Mouse (Mus musculus): ENCODE results near the gene Cmklr1. TPM values are rescaled to one million over a fixed set of nuclear protein-coding genes. Genes with fewer than 3 reads are reported as not detected.
"Not testable (repeated sequence)": the region's sequence is repeated elsewhere in the genome, so short reads cannot be mapped to it uniquely, and the experiment has no call there.

Cmklr1 gene
- polyA plus RNA-seq, 1 experiment, result 26.1 TPM

DNA sequence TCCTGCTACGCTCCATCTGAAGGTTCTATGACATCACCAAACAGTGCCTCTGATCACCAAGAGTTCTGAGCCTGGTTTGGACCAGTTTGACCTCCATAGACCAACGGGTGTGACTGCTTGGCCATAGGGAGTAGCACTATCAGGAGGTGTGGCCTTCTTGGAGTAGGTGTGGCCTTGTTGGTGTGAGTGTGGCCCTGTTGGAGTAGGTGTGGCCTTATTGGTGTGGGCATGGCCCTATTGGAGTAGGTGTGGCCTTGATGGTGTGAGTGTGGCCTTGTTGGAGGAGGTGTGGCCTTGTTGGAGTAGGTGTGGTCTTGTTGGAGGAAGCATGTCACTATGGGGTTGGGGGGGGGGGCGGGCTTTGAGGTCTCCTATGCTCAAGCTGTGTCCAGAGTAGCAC is 50.0 kb downstream of the Cmklr1 start:
- no peak overlapping the region for H3K27ac ChIP-seq (ENCODE audit: insufficient read depth, low read length)
- no peaks in the 10 kb centered on the region; the same call in 1 of the 2 replicates for H3K4me1 ChIP-seq (ENCODE audit: control insufficient read depth, insufficient read depth, low read length)
- TF ChIP-seq POLR2A (IDR thresholded peaks at IDR 0.05; ENCODE audit: low read depth, low read length), result no peak
- no peak for TF ChIP-seq CTCF (IDR thresholded peaks at IDR 0.05; ENCODE audit: borderline replicate concordance, insufficient read depth, low read length)
- H3K4me3 ChIP-seq (ENCODE audit: insufficient read depth, low read length), result no peak overlapping the region

DNA sequence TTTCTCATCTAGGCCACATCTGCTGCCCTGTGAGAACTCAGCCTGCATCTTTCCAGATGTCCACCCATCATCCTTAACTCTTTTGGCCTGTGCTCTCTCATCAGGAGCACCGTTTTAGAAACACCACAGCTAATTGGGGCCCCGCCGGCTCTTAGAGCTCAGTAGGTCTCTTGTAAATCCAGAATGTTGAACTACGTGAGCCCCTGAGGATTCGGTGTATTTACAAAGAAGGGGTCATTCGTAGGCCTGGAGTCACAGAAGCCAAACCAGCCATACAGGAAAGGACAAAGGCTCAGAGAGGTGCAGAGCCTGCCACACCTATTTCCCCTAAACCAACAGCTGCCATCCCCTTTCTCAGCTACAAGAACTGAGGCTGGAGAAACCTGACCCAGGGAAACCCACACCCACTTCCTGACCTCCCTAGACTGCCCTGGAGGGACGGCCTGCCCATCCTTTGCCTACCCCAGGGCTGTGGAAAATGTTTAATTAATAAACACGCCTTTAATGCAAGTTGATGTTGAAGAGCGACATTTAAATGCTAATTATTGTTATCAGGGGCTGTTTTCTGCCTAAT is 53.4 kb downstream of the Cmklr1 start:
- Histone ChIP-seq H3K4me3 (ENCODE audit: insufficient read depth, low read length) (no peak overlapping the region), H3K27ac (ENCODE audit: insufficient read depth, low read length) (no peak overlapping the region), H3K4me1 (ENCODE audit: control insufficient read depth, insufficient read depth, low read length) (peaks cover 7% of the 10 kb centered on the region)
- TF ChIP-seq CTCF (IDR thresholded peaks at IDR 0.05; ENCODE audit: borderline replicate concordance, insufficient read depth, low read length), result no peak
- TF ChIP-seq POLR2A (IDR thresholded peaks at IDR 0.05; ENCODE audit: low read depth, low read length), result no peak

DNA sequence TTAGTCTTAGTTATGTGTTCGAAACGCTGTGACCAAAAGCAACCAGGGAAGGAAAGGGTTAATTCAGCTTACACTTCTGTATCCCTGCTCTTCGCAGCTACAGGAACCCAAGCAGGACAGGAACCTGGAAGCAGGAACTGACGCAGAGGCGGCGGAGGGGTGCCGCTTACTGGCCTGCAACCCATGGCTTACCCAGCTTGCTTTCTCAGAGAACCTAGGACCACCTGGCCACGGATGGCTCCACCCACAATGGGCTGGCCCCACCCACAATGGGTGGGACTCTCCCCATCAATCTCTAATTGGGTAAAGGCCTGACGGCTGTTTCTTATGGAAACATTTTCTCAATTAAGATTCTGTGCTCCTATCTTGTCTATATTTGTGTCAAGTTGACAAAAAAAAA is 54.0 kb downstream of the Cmklr1 start:
- TF ChIP-seq POLR2A (IDR thresholded peaks at IDR 0.05; ENCODE audit: low read depth, low read length) (no peak), CTCF (IDR thresholded peaks at IDR 0.05; ENCODE audit: borderline replicate concordance, insufficient read depth, low read length) (no peak)
- Histone ChIP-seq H3K4me1 (ENCODE audit: control insufficient read depth, insufficient read depth, low read length) (peaks cover 10% of the 10 kb centered on the region), H3K4me3 (ENCODE audit: insufficient read depth, low read length) (no peak overlapping the region), H3K27ac (ENCODE audit: insufficient read depth, low read length) (no peak overlapping the region)

DNA sequence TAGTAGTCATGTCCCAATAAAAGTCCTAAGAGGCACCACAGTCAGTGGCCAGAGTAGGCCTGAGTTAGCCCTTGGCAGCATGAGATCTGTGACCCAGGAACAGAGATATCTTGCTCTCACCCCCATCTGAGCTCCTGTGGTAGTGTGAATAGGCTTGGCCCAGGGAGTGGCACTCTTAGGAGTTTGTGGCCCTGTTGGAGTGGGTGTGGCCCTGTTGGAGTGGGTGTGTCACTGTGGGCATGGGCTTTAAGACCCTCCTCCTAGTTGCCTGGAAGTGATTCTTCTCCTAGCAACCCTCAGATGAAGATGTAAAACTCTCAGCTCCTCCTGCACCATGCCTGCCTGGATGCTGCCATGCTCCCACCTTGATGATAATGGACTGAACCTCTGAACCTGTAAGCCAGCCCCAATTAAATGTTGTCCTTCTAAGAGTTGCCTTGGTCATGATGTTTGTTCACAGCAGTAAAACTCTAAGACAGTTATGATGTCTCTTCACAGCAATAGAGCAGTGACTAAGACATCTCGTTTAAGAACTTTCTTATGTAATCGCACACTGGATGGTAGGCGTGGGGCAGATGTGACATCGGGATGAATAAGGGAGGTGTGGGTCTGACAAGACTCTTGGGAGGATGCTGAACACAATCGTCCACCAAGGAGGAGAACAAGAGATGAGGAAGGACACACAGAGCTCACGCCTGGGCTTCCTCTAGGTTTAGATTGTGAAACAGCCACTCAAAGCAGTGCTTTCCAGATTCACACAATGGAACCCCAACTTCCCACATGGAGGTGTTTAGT is 56.1 kb downstream of the Cmklr1 start:
- TF ChIP-seq CTCF (IDR thresholded peaks at IDR 0.05; ENCODE audit: borderline replicate concordance, insufficient read depth, low read length), result no peak
- no peak for TF ChIP-seq POLR2A (IDR thresholded peaks at IDR 0.05; ENCODE audit: low read depth, low read length)
- Histone ChIP-seq H3K27ac (ENCODE audit: insufficient read depth, low read length) (no peak overlapping the region), H3K4me1 (ENCODE audit: control insufficient read depth, insufficient read depth, low read length) (peaks cover 10% of the 10 kb centered on the region), H3K4me3 (ENCODE audit: insufficient read depth, low read length) (no peak overlapping the region)

DNA sequence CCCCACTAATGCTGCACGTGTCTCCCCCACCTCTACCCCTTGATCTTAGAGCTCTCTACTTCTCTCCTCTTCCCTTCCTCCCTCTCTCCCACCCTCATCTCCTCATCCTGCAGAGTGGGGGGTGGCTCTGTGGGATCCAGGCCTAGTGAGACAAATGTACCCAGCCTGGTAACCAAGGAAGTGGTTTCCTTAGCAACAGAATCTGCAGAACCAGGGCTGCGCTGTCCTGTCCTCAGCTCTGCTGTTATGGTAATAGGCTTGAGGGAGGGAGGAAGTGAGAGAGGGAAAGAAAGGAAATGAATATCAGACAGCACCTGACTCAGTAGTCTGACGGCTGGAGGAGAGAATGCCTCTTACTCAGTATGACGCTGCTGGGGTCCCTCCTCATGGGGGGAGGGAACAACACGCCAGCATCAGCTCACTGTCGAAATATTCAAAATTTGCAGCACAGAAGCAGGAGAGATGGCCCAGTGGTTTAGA is 58.4 kb downstream of the Cmklr1 start:
- H3K27ac ChIP-seq (ENCODE audit: insufficient read depth, low read length), result no peak overlapping the region
- H3K4me3 ChIP-seq (ENCODE audit: insufficient read depth, low read length), result no peak overlapping the region
- TF ChIP-seq CTCF (IDR thresholded peaks at IDR 0.05; ENCODE audit: borderline replicate concordance, insufficient read depth, low read length) (no peak), POLR2A (IDR thresholded peaks at IDR 0.05; ENCODE audit: low read depth, low read length) (no peak)
- peaks cover 10% of the 10 kb centered on the region for H3K4me1 ChIP-seq (ENCODE audit: control insufficient read depth, insufficient read depth, low read length)

- TF ChIP-seq CTCF (IDR thresholded peaks at IDR 0.05; ENCODE audit: borderline replicate concordance, insufficient read depth, low read length) (no peak), POLR2A (IDR thresholded peaks at IDR 0.05; ENCODE audit: low read depth, low read length) (no peak)
- Histone ChIP-seq H3K4me1 (ENCODE audit: control insufficient read depth, insufficient read depth, low read length) (peaks cover 10% of the 10 kb centered on the region), H3K4me3 (ENCODE audit: insufficient read depth, low read length) (no peak overlapping the region), H3K27ac (ENCODE audit: insufficient read depth, low read length) (no peak overlapping the region)
These were observed 59.1 kb downstream of the Cmklr1 start for GRCm38 (mm10) chr5:113591166-113591565.

- Histone ChIP-seq H3K27ac (ENCODE audit: insufficient read depth, low read length) (no peak overlapping the region), H3K4me1 (ENCODE audit: control insufficient read depth, insufficient read depth, low read length) (peaks cover 10% of the 10 kb centered on the region), H3K4me3 (ENCODE audit: insufficient read depth, low read length) (no peak overlapping the region)
- no peak for TF ChIP-seq POLR2A (IDR thresholded peaks at IDR 0.05; ENCODE audit: low read depth, low read length)
- TF ChIP-seq CTCF (IDR thresholded peaks at IDR 0.05; ENCODE audit: borderline replicate concordance, insufficient read depth, low read length), result no peak
These were observed 60.1 kb downstream of the Cmklr1 start for GRCm38 (mm10) chr5:113590010-113590640.

- not testable (repeated sequence) for H3K4me3 ChIP-seq (ENCODE audit: insufficient read depth, low read length); H3K27ac ChIP-seq (ENCODE audit: insufficient read depth, low read length); H3K4me1 ChIP-seq (ENCODE audit: control insufficient read depth, insufficient read depth, low read length)
These were observed 63.8 kb downstream of the Cmklr1 start for GRCm38 (mm10) chr5:113586458-113586849.

DNA sequence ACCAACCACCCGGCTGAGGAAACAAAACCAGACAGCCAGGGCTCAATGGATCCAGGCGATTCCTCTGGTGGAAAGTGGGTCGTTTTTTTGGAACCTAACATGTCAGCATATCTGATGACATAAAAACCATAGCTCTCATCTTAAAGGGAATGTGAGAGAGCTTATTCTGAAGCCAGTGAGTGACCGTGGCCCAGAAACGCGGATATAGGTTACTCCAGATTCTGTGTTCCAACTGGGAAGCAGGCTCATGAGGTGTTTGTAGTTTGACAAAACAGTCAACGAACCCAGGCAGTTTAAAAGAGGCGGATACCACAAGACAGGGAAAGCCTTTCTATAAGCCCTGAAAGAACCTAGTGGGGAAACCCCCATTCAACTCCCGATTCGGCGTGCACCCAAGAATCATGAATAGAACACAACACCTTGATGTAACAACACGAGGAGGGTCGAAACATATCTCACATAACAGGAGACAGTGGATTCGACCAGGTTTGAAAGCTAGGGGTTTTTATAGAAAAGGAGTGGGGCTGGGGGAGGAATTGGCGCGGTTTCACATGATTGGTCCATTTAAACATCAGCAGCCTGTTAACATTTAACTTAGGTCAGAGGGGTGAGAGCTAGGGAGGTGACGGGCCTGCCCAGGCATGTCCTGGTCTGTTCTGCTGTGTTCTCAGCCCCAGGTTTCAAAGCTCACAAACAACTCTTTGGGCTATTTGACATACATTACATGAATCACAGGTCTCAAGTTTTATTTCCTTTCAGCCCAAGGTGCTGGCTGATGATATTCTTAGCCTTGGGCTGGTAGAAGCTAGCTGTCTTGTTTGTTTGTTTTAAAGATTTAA is 64.4 kb downstream of the Cmklr1 start:
- H3K4me1 ChIP-seq (ENCODE audit: control insufficient read depth, insufficient read depth, low read length); H3K4me3 ChIP-seq (ENCODE audit: insufficient read depth, low read length); H3K27ac ChIP-seq (ENCODE audit: insufficient read depth, low read length): not testable (repeated sequence)

Data from embryonic fibroblast, embryonic 13.5 days (primary cell).